Mouse (Mus musculus) lung, adult 10 weeks (tissue): ENCODE measurements around the gene Snip1. TPM values are rescaled to one million over a fixed set of nuclear protein-coding genes. Genes with fewer than 3 reads are reported as not detected.

ENCODE experiments used
- polyA plus RNA-seq: library from polyadenylated mRNA; stranded (reverse); fragments of 350-450 nt; fragmentation: Illumina TruSeq; extraction: RNeasy Lipid Tissue Mini Kit (QIAGEN cat#74804); gene quantifications from one replicate; pipeline ENCODE4 v1.2.3, GENCODE M21; 2014; ENCODE audit warnings: low read depth, low replicate concordance; ENCODE audit not compliant: insufficient read depth

The Snip1 gene
- polyA plus RNA-seq: 13.3 TPM

GRCm38 (mm10) chr4:125066490-125067370, at the start of gene Snip1:
Gene Snip1 (plus strand): TSS chr4:125066672.

GRCm38 (mm10) chr4:125065517-125066307, 760 bp upstream of the Snip1 start, which contains the start of gene Dnali1:
Gene Dnali1 (minus strand): TSS chr4:125065703.

GRCm38 (mm10) chr4:125084403-125085345, 18.2 kb downstream of the Snip1 start, which contains the start of gene Meaf6:
Gene Meaf6 (plus strand): TSS chr4:125085134.

Other genes starting within 250 kb of the Snip1 start
- gene Yrdc, start 216.0 kb upstream of the Snip1 start, polyA plus RNA-seq: 28.4 TPM
- 29.6 TPM for gene 1110065P20Rik, start 215.5 kb upstream of the Snip1 start, polyA plus RNA-seq
- gene Maneal, start 204.5 kb upstream of the Snip1 start, polyA plus RNA-seq: 0.08 TPM
- gene Epha10, start 185.8 kb upstream of the Snip1 start, polyA plus RNA-seq: not detected
- 6.6 TPM for gene 9930104L06Rik, start 129.6 kb upstream of the Snip1 start, polyA plus RNA-seq
- gene Cdca8, start 127.4 kb upstream of the Snip1 start, polyA plus RNA-seq: 1.6 TPM
- gene Rspo1, start 80.2 kb upstream of the Snip1 start, polyA plus RNA-seq: 11.9 TPM
- 24.7 TPM for gene Gnl2, start 50.1 kb upstream of the Snip1 start, polyA plus RNA-seq
- gene Dnali1, start 969 bp upstream of the Snip1 start, polyA plus RNA-seq: 13.8 TPM
- 22.6 TPM for gene Meaf6, start 18.5 kb downstream of the Snip1 start, polyA plus RNA-seq
- gene Zc3h12a, start 61.2 kb downstream of the Snip1 start, polyA plus RNA-seq: 4.1 TPM